Mouse (Mus musculus) forebrain, embryonic 11.5 days (tissue): ENCODE data around the gene Psma3. TPM values are rescaled to one million over a fixed set of nuclear protein-coding genes. Genes with fewer than 3 reads are reported as not detected.
"Not testable (repeated sequence)": the region's sequence is repeated elsewhere in the genome, so short reads cannot be mapped to it uniquely, and the experiment has no call there.

ENCODE experiments used
- ATAC-seq: fragments of 200-750 bp; cut with Nextera tagmentation; replicated peaks from 2 replicates; pipeline ENCODE4 v1.8.0; 2017; ENCODE audit warnings: moderate TSS enrichment; ENCODE audit not compliant: low FRiP score
- DNase-seq: peaks from one replicate; pipeline ENCODE4 v3.0.0-alpha.2; 2017; ENCODE audit warnings: low spot score
- H3K27ac ChIP-seq: fragments of 300-500 bp; sonication (generic); 2 replicates; pipeline ENCODE4 v1.5.1; 2014; ENCODE audit warnings: low read depth, low read length
- H3K27me3 ChIP-seq: fragments of 300-500 bp; sonication (generic); 2 replicates; pipeline ENCODE4 v1.6.1; 2014; ENCODE audit warnings: mild to moderate bottlenecking, low read length, mixed read lengths; ENCODE audit not compliant: control insufficient read depth, insufficient read depth
- H3K36me3 ChIP-seq: fragments of 300-500 bp; sonication (generic); 2 replicates; pipeline ENCODE4 v1.6.1; 2014; ENCODE audit warnings: mild to moderate bottlenecking, low read length, moderate library complexity, mixed read lengths; ENCODE audit not compliant: control insufficient read depth, insufficient read depth
- H3K4me1 ChIP-seq: fragments of 300-500 bp; sonication (generic); replicated peaks from 2 replicates; pipeline ENCODE4 v1.6.1; 2014; ENCODE audit warnings: low read length, mixed read lengths; ENCODE audit not compliant: control insufficient read depth, insufficient read depth
- H3K4me2 ChIP-seq: fragments of 300-500 bp; sonication (generic); 2 replicates; pipeline ENCODE4 v1.6.1; 2014; ENCODE audit warnings: low read depth, mild to moderate bottlenecking, low read length, moderate library complexity, mixed read lengths; ENCODE audit not compliant: severe bottlenecking
- H3K4me3 ChIP-seq: fragments of 300-500 bp; sonication (generic); 2 replicates; pipeline ENCODE4 v1.5.1; 2014; ENCODE audit warnings: low read depth, low read length
- H3K9ac ChIP-seq: fragments of 300-500 bp; sonication (generic); 2 replicates; pipeline ENCODE4 v1.6.1; 2014; ENCODE audit warnings: low read length
- H3K9me3 ChIP-seq: fragments of 300-500 bp; sonication (generic); 2 replicates; pipeline ENCODE4 v1.6.1; 2016; ENCODE audit warnings: low read length, mixed read lengths; ENCODE audit not compliant: control insufficient read depth
- WGBS: fragments of 180-500 bp; shearing (Covaris S2); extraction: QIAGEN DNeasy Blood & Tissue Kit; methylation state at CpG from one replicate; pipeline ENCODE4 v1.1.7; 2014; 5-methylcytosine and 5-hydroxymethylcytosine counted together
- polyA plus RNA-seq: library from polyadenylated mRNA; unstranded; fragments of >200 nt; fragmentation: Nextera tagmentation; extraction: Ambion mirVana; gene quantifications from 2 replicates; pipeline ENCODE4 v1.2.1, GENCODE M21; 2014

Gene Psma3
- polyA plus RNA-seq, 1 experiment from 2014 or later, result 601 TPM

- Histone ChIP-seq H3K27me3 (no peaks in the 10 kb centered on the region), H3K9ac (no peak overlapping the region), H3K4me3 (no peak overlapping the region), H3K27ac (no peak overlapping the region), H3K9me3 (no peaks in the 10 kb centered on the region), H3K36me3 (peaks cover 2% of the 10 kb centered on the region; the same call in 1 of the 2 replicates), H3K4me1 (no peaks in the 10 kb centered on the region), H3K4me2 (no peak overlapping the region)
- whole genome bisulfite sequencing, result 92% methylated on average over 10 of the region's 10 CpGs
- ATAC-seq (no peak), DNase-seq (no peak)
Measured at GRCm38 (mm10) chr12:71024411-71024810, 50.0 kb downstream of the Psma3 start.

- H3K4me1 ChIP-seq, DNase-seq, ATAC-seq, H3K27me3 ChIP-seq, H3K4me2 ChIP-seq, H3K9ac ChIP-seq, H3K4me3 ChIP-seq, H3K27ac ChIP-seq, H3K9me3 ChIP-seq, H3K36me3 ChIP-seq: not testable (repeated sequence)
- 94% methylated on average over 8 of the region's 8 CpGs for WGBS
Measured at GRCm38 (mm10) chr12:71028265-71028664, 53.8 kb downstream of the Psma3 start.

- no peak for DNase-seq
- no peaks in the 10 kb centered on the region for H3K27me3 ChIP-seq
- 90% methylated on average over 8 of the region's 8 CpGs for WGBS
- H3K4me3 ChIP-seq, result no peak overlapping the region
- no peak for ATAC-seq
- H3K4me1 ChIP-seq, result no peaks in the 10 kb centered on the region
- no peak overlapping the region for H3K27ac ChIP-seq
- peaks cover 4% of the 10 kb centered on the region; the same call in 1 of the 2 replicates for H3K36me3 ChIP-seq
- H3K9me3 ChIP-seq, result no peaks in the 10 kb centered on the region
- no peak overlapping the region for H3K9ac ChIP-seq
- no peak overlapping the region for H3K4me2 ChIP-seq
Measured at GRCm38 (mm10) chr12:71030260-71030659, 55.8 kb downstream of the Psma3 start.

- no peak overlapping the region for H3K27ac ChIP-seq
- no peak overlapping the region for H3K4me3 ChIP-seq
- no peaks in the 10 kb centered on the region for H3K9me3 ChIP-seq
- H3K4me1 ChIP-seq, result no peaks in the 10 kb centered on the region
- H3K4me2 ChIP-seq, result no peak overlapping the region
- H3K27me3 ChIP-seq, result no peaks in the 10 kb centered on the region
- ATAC-seq (no peak), DNase-seq (no peak)
- WGBS, result 94% methylated on average over 5 of the region's 5 CpGs
- H3K9ac ChIP-seq, result no peak overlapping the region
- H3K36me3 ChIP-seq, result peaks cover 2% of the 10 kb centered on the region; the same call in 1 of the 2 replicates
Measured at GRCm38 (mm10) chr12:71030722-71031121, 56.3 kb downstream of the Psma3 start.

- no peaks in the 10 kb centered on the region for H3K36me3 ChIP-seq
Measured at GRCm38 (mm10) chr12:71035826-71036225, 61.4 kb downstream of the Psma3 start.

GRCm38 (mm10) chr12:71036729-71037404 lies 62.4 kb downstream of the Psma3 start:
- ATAC-seq, result no peak
- DNase-seq, result no peak
- no peak overlapping the region for H3K4me2 ChIP-seq
- no peak overlapping the region for H3K9ac ChIP-seq
- H3K4me1 ChIP-seq, result no peaks in the 10 kb centered on the region
- H3K27ac ChIP-seq, result no peak overlapping the region
- no peaks in the 10 kb centered on the region for H3K27me3 ChIP-seq
- no peaks in the 10 kb centered on the region; the same call in 1 of the 2 replicates for H3K36me3 ChIP-seq
- WGBS, result 93% methylated on average over 12 of the region's 12 CpGs
- H3K4me3 ChIP-seq, result no peak overlapping the region
- H3K9me3 ChIP-seq, result no peaks in the 10 kb centered on the region

More at GRCm38 (mm10) chr12:71035826-71036225, 61.4 kb downstream of the Psma3 start:
- ATAC-seq (no peak), DNase-seq (no peak)
- Histone ChIP-seq H3K4me3 (no peak overlapping the region), H3K27me3 (no peaks in the 10 kb centered on the region), H3K9me3 (no peaks in the 10 kb centered on the region), H3K4me1 (no peaks in the 10 kb centered on the region), H3K4me2 (no peak overlapping the region), H3K9ac (no peak overlapping the region), H3K27ac (no peak overlapping the region)
- 87% methylated on average over 4 of the region's 4 CpGs for WGBS

GRCm38 (mm10) chr12:71040462-71040861 lies 66.0 kb downstream of the Psma3 start:
- no peaks in the 10 kb centered on the region for H3K9me3 ChIP-seq
- 95% methylated on average over 7 of the region's 7 CpGs for WGBS
- no peak overlapping the region for H3K27ac ChIP-seq
- DNase-seq, result no peak
- no peaks in the 10 kb centered on the region for H3K27me3 ChIP-seq
- no peaks in the 10 kb centered on the region for H3K4me1 ChIP-seq
- H3K4me2 ChIP-seq, result no peak overlapping the region
- H3K4me3 ChIP-seq, result no peak overlapping the region
- no peaks in the 10 kb centered on the region; the same call in 1 of the 2 replicates for H3K36me3 ChIP-seq
- no peak for ATAC-seq
- no peak overlapping the region for H3K9ac ChIP-seq

- Histone ChIP-seq H3K27ac (no peak overlapping the region), H3K9me3 (no peaks in the 10 kb centered on the region), H3K9ac (no peak overlapping the region), H3K4me1 (no peaks in the 10 kb centered on the region; the same call in 1 of the 2 replicates), H3K4me2 (no peak overlapping the region), H3K27me3 (no peaks in the 10 kb centered on the region), H3K4me3 (no peak overlapping the region), H3K36me3 (peaks cover 6% of the 10 kb centered on the region; the same call in 1 of the 2 replicates)
- ATAC-seq, result no peak
- WGBS, result 97% methylated on average over 1 of the region's 1 CpGs
- no peak for DNase-seq
Measured at GRCm38 (mm10) chr12:71042451-71042850, 68.0 kb downstream of the Psma3 start.

GRCm38 (mm10) chr12:71043571-71043970 lies 69.2 kb downstream of the Psma3 start:
- DNase-seq, result no peak
- no peak overlapping the region for H3K4me2 ChIP-seq
- WGBS, result 96% methylated on average over 3 of the region's 3 CpGs
- no peak overlapping the region for H3K27ac ChIP-seq
- peaks cover 6% of the 10 kb centered on the region; the same call in 1 of the 2 replicates for H3K36me3 ChIP-seq
- no peaks in the 10 kb centered on the region for H3K27me3 ChIP-seq
- no peaks in the 10 kb centered on the region; the same call in 1 of the 2 replicates for H3K4me1 ChIP-seq
- ATAC-seq, result no peak
- no peak overlapping the region for H3K9ac ChIP-seq
- H3K4me3 ChIP-seq, result no peak overlapping the region
- no peaks in the 10 kb centered on the region for H3K9me3 ChIP-seq
